Mouse (Mus musculus): ENCODE results near the gene Nup107.

GRCm38 (mm10) chr10:117829022-117829421 lies 36.5 kb upstream of the Nup107 start:
- TF ChIP-seq CTCF (IDR thresholded peaks at IDR 0.05; ENCODE audit: insufficient read depth, low read length) = no peak
- no peak for TF ChIP-seq POLR2A (IDR thresholded peaks at IDR 0.05; ENCODE audit: borderline replicate concordance, extremely low read depth, low read depth, low read length)

Measured in lung, adult 2 months (tissue).